Mouse (Mus musculus): ENCODE results near the gene Extl1.
A peak's percentile ranks its signal among the peaks of the same experiment; 100 is the strongest.

Extl1 gene

DNA sequence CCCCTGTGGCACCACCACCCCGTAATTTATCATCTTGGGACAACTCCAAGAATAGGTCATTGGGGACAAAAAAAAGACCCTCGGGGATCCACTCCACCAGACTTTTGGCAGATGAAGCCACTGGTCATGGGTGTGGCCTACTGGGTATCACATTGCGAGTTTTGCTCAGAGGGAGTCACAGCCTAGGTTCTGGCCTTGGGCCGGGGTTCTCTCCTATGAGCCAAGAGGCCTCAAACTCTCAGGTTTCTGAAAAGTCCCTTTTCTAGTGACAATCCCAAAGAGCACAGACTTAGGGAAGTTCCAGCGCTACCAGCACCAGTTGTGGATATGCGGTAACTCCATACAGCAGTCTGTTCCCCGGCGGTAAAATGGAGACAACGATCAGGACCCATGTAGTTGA, 73.0 kb downstream of the Extl1 start:
- no peak for DNase-seq

GRCm38 (mm10) chr4:134310106-134310505, 73.5 kb downstream of the Extl1 start:
- DNase-seq, result no peak

DNA sequence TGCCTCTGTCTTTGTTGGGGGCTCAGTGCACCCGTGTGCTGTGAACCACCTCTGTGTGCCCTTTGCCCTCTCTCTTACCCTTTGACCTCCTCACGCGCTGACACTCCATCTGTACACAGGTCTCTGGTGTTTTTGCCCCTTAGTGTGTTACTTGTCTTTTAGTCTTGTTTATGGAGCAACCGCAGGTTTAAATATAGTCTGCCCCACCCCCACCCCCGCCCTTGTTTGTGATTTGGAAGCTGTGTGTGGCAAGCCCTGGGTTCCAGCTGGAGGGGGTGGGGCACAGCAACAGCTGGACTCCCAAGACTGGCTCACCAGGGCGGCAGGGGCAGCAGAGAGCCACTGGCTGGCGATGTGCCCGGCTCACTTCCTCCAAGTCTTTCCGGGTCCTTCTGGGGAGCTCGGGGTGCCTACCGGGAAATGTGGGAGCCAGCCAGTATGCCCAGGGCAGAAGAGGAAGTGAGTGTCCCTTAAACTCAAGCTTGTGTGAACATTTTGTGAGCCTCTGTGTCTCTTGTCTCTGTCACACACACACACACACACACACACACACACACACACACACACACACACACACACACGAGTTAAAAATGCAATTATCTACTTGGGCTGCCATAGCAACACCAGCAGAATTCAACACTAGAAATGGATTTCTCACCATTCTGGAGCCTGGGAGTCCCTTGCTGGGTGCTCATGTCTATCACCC, 76.1 kb downstream of the Extl1 start:
- peak; percentile 82 for DNase-seq

- DNase-seq, result no peak
Measured at GRCm38 (mm10) chr4:134306963-134307362, 76.7 kb downstream of the Extl1 start.
